Mouse (Mus musculus) embryonic facial prominence, embryonic 14.5 days (tissue): ENCODE results near the gene Exoc3l4. TPM values are rescaled to one million over a fixed set of nuclear protein-coding genes. Genes with fewer than 3 reads are reported as not detected.

Experiments used
- ATAC-seq: fragments of 200-750 bp; cut with Nextera tagmentation; 2 replicates; pipeline ENCODE4 v1.8.0; 2017; ENCODE audit warnings: low read depth, moderate number of reproducible peaks, moderate TSS enrichment
- DNase-seq: peaks from one replicate; pipeline ENCODE4 v3.0.0-alpha.2; 2015; ENCODE audit warnings: low spot score
- H3K27ac ChIP-seq: fragments of 300-500 bp; sonication (generic); replicated peaks from 2 replicates; pipeline ENCODE4 v1.5.1; 2014; ENCODE audit warnings: low read depth, mild to moderate bottlenecking, low read length, moderate library complexity
- H3K27me3 ChIP-seq: fragments of 300-500 bp; sonication (generic); replicated peaks from 2 replicates; pipeline ENCODE4 v1.6.1; 2014; ENCODE audit warnings: low read length; ENCODE audit not compliant: control insufficient read depth, insufficient read depth
- H3K36me3 ChIP-seq: fragments of 300-500 bp; sonication (generic); 2 replicates; pipeline ENCODE4 v1.6.1; 2014; ENCODE audit warnings: low read length, mixed read lengths; ENCODE audit not compliant: control insufficient read depth, insufficient read depth
- H3K4me1 ChIP-seq: fragments of 300-500 bp; sonication (generic); 2 replicates; pipeline ENCODE4 v1.6.1; 2014; ENCODE audit warnings: antibody characterized with exemption, low read length; ENCODE audit not compliant: control insufficient read depth, insufficient read depth
- H3K4me2 ChIP-seq: fragments of 300-500 bp; sonication (generic); 2 replicates; pipeline ENCODE4 v1.6.1; 2014; ENCODE audit warnings: low read depth, mild to moderate bottlenecking, low read length, moderate library complexity, mixed read lengths
- H3K4me3 ChIP-seq: fragments of 300-500 bp; sonication (generic); 2 replicates; pipeline ENCODE4 v1.5.1; 2014; ENCODE audit warnings: low read depth, mild to moderate bottlenecking, low read length
- H3K9ac ChIP-seq: fragments of 300-500 bp; sonication (generic); 2 replicates; pipeline ENCODE4 v1.6.1; 2014; ENCODE audit warnings: low read depth, mild to moderate bottlenecking, low read length, moderate library complexity, mixed read lengths
- H3K9me3 ChIP-seq: fragments of 300-500 bp; sonication (generic); 2 replicates; pipeline ENCODE4 v1.6.1; 2016; ENCODE audit warnings: low read length; ENCODE audit not compliant: control insufficient read depth
- WGBS: fragments of 180-500 bp; shearing (Covaris S2); extraction: QIAGEN DNeasy Blood & Tissue Kit; methylation state at CpG from one replicate; pipeline ENCODE4 v1.1.7; 2014; 5-methylcytosine and 5-hydroxymethylcytosine counted together
- polyA plus RNA-seq: library from polyadenylated mRNA; unstranded; fragments of >200 nt; fragmentation: Nextera tagmentation; extraction: Ambion mirVana; gene quantifications from 2 replicates; pipeline ENCODE4 v1.2.1, GENCODE M21; 2014

Gene Exoc3l4
- polyA plus RNA-seq, 1 experiment from 2014 or later, result 9.4 TPM

GRCm38 (mm10) chr12:111376826-111377331 lies 39.9 kb upstream of the Exoc3l4 start:
- Histone ChIP-seq H3K4me3 (peak overlapping the region; percentile 94), H3K9ac (peak overlapping the region; percentile 91), H3K36me3 (no peaks in the 10 kb centered on the region), H3K4me1 (peaks cover 17% of the 10 kb centered on the region), H3K27ac (peak overlapping the region; percentile 90), H3K9me3 (no peaks in the 10 kb centered on the region), H3K27me3 (no peaks in the 10 kb centered on the region), H3K4me2 (peak overlapping the region; percentile 87)
- under 1% methylated on average over 20 of the region's 49 CpGs for WGBS
- DNase-seq (peak; percentile 50), ATAC-seq (peak; percentile 10)

GRCm38 (mm10) chr12:111377376-111377973 lies 39.3 kb upstream of the Exoc3l4 start, which contains the start of gene Cdc42bpb:
TSS of gene Cdc42bpb (minus strand) at chr12:111377718.
- ATAC-seq (peak; percentile 94), DNase-seq (peak; percentile 94)
- Histone ChIP-seq H3K9me3 (no peaks in the 10 kb centered on the region), H3K27me3 (no peaks in the 10 kb centered on the region), H3K9ac (peak within 1 kb of the TSS; percentile 91), H3K27ac (peak within 1 kb of the TSS; percentile 90), H3K4me3 (peak within 1 kb of the TSS; percentile 94), H3K4me2 (peak within 1 kb of the TSS; percentile 87), H3K36me3 (no peaks in the 10 kb centered on the region), H3K4me1 (peaks cover 17% of the 10 kb centered on the region)
- WGBS, result 0% methylated on average over 1 of the region's 94 CpGs

GRCm38 (mm10) chr12:111377986-111378490 lies 38.8 kb upstream of the Exoc3l4 start:
- ATAC-seq, result peak; percentile 70
- Histone ChIP-seq H3K9ac (peak overlapping the region; percentile 91), H3K36me3 (no peaks in the 10 kb centered on the region), H3K4me2 (peak overlapping the region; percentile 87), H3K9me3 (no peaks in the 10 kb centered on the region), H3K4me3 (peak overlapping the region; percentile 94), H3K27ac (peak overlapping the region; percentile 90), H3K27me3 (no peaks in the 10 kb centered on the region), H3K4me1 (peaks cover 17% of the 10 kb centered on the region)
- DNase-seq, result peak; percentile 50
- WGBS, result under 1% methylated on average over 24 of the region's 32 CpGs

DNA sequence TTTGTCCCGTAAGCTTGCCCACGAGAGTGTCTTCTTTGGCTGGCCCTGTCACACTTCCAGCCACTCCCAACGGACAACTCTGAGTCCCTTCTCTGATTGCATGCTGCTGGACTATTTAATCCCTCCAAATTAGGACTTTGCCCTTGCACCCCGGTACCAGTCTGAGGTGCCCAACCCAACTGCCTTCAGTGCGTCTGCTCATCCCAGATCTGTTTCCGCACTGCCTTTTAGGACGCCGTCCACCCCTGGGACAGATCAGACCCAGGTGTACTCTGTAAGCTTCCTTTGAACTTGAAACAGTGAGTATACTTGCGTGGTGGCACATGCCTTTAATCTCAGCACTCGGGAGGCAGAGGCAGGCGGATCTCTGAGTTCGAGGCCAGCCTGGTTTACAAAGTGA lies 38.0 kb upstream of the Exoc3l4 start:
- Histone ChIP-seq H3K4me3 (peak overlapping the region; percentile 94; the same call in 1 of the 2 replicates), H3K9me3 (no peaks in the 10 kb centered on the region), H3K27me3 (no peaks in the 10 kb centered on the region), H3K9ac (peak overlapping the region; percentile 91; the same call in 1 of the 2 replicates), H3K4me1 (peaks cover 17% of the 10 kb centered on the region), H3K4me2 (peak overlapping the region; percentile 87), H3K27ac (no peak overlapping the region), H3K36me3 (no peaks in the 10 kb centered on the region)
- 71% methylated on average over 12 of the region's 12 CpGs for WGBS
- ATAC-seq, result no peak
- no peak for DNase-seq

GRCm38 (mm10) chr12:111385883-111386641 lies 30.8 kb upstream of the Exoc3l4 start:
- Histone ChIP-seq H3K36me3 (no peaks in the 10 kb centered on the region), H3K9me3 (no peaks in the 10 kb centered on the region), H3K27ac (peak overlapping the region; percentile 39; the same call in 1 of the 2 replicates), H3K27me3 (no peaks in the 10 kb centered on the region), H3K9ac (no peak overlapping the region), H3K4me3 (no peak overlapping the region), H3K4me1 (no peaks in the 10 kb centered on the region), H3K4me2 (no peak overlapping the region)
- DNase-seq, result no peak
- 80% methylated on average over 13 of the region's 13 CpGs for WGBS
- ATAC-seq, result no peak; the same call in 1 of the 2 replicates

DNA sequence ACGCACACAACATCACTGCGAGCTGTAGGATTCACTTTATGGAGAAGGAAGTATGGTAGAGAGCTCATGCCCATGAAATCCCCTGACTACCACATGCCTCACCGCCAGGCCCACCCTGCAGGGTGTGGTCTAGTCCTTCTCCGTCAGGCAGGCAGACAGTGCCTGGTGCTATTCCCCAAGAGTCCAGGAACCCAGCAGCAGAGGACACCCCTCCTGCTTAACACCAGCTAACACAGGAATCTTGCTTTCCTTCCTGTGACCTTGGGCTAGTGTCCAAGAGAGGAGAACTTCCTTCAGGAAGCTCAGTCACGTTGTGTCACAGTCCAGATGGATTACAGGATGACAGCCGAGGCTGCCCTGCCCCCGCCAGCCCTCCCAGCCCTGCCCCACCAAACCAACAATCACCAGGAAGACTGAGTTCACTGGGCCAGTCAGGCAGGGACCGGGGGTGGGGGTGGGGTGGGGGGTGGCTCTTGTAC lies 30.1 kb upstream of the Exoc3l4 start:
- no peak overlapping the region for H3K27ac ChIP-seq

GRCm38 (mm10) chr12:111387146-111387545 lies 29.7 kb upstream of the Exoc3l4 start:
- Histone ChIP-seq H3K27ac (no peak overlapping the region), H3K9me3 (no peaks in the 10 kb centered on the region), H3K36me3 (no peaks in the 10 kb centered on the region), H3K27me3 (no peaks in the 10 kb centered on the region), H3K4me1 (no peaks in the 10 kb centered on the region), H3K4me2 (no peak overlapping the region), H3K4me3 (no peak overlapping the region), H3K9ac (no peak overlapping the region)
- 85% methylated on average over 4 of the region's 4 CpGs for whole genome bisulfite sequencing
- DNase-seq (no peak), ATAC-seq (no peak)

More for the DNA sequence above, 30.1 kb upstream of the Exoc3l4 start:
- H3K9ac ChIP-seq, result no peak overlapping the region
- ATAC-seq, result peak; percentile 50; the same call in 1 of the 2 replicates
- peak; percentile 58 for DNase-seq
- H3K27me3 ChIP-seq, result no peaks in the 10 kb centered on the region
- H3K4me2 ChIP-seq, result no peak overlapping the region
- no peak overlapping the region for H3K4me3 ChIP-seq
- no peaks in the 10 kb centered on the region for H3K4me1 ChIP-seq
- no peaks in the 10 kb centered on the region for H3K9me3 ChIP-seq
- 52% methylated on average over 8 of the region's 8 CpGs for WGBS
- no peaks in the 10 kb centered on the region for H3K36me3 ChIP-seq

DNA sequence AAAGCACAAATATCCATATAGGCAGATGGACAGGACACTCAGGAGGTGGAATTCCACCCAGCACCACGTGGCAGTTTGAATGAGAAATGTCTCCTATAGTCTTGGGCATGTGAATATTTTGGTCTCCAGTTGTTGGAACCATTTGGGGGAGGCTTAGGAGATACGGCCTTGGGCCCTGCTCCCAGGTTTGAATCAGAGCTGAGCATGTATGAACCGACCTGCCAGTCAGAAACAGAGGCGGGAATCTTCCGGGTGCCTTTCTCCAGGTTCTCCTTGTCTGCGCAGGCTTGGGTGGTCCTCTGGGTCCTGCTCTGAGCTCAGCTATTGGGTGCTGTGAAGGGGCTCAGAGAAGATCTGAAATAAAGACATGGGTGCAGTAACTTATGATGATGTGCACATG lies 22.8 kb upstream of the Exoc3l4 start:
- H3K27me3 ChIP-seq, result no peaks in the 10 kb centered on the region
- no peaks in the 10 kb centered on the region for H3K9me3 ChIP-seq
- no peaks in the 10 kb centered on the region for H3K36me3 ChIP-seq
- no peak for DNase-seq
- H3K4me1 ChIP-seq, result no peaks in the 10 kb centered on the region
- H3K4me3 ChIP-seq, result no peak overlapping the region
- H3K27ac ChIP-seq, result no peak overlapping the region
- WGBS, result 87% methylated on average over 6 of the region's 6 CpGs
- ATAC-seq, result no peak
- H3K9ac ChIP-seq, result no peak overlapping the region
- H3K4me2 ChIP-seq, result no peak overlapping the region
